Mouse (Mus musculus) Patski (cell line): ENCODE results near the gene Mcm9. TPM values are rescaled to one million over a fixed set of nuclear protein-coding genes. Genes with fewer than 3 reads are reported as not detected.
"Not testable (repeated sequence)": the region's sequence is repeated elsewhere in the genome, so short reads cannot be mapped to it uniquely, and the experiment has no call there.

Experiments
- ATAC-seq: fragments of 100-300 bp; one replicate; pipeline ENCODE4 v1.8.0; 2021
- CTCF ChIA-PET: fragments of 350-600 bp; sonication (Branson Sonifier 250); formaldehyde crosslinking; loops from one replicate; lab custom pipeline; 2022; ENCODE audit warnings: inconsistent platforms; lab: Charles Lee
- POLR2A ChIA-PET: fragments of 350-600 bp; sonication (Branson Sonifier 250); formaldehyde crosslinking; loops from one replicate; lab custom pipeline; 2022; ENCODE audit warnings: antibody characterized with exemption, inconsistent platforms; lab: Charles Lee
- DNase-seq: peaks from one replicate; pipeline ENCODE4 v3.0.0-alpha.2; 2011; ENCODE audit warnings: low read depth, low spot score
- H3K27me3 ChIP-seq: fragments of 371-371 bp; one replicate; pipeline ENCODE4 v1.5.1; 2021
- CTCF ChIP-seq: fragments of 100-300 bp; IDR thresholded peaks from one replicate; pipeline ENCODE4 v1.5.1; 2021
- in situ Hi-C: fragments of 300-500 bp; cut with MboI; formaldehyde crosslinking; loops from 3 replicates; pipeline ENCODE4 v1.11.1; 2018; ENCODE audit warnings: low pct_unique_long_range_greater_than_20kb, mixed read lengths
- polyA plus RNA-seq: library from polyadenylated mRNA; unstranded; gene quantifications from one replicate; pipeline ENCODE4 v1.2.3, GENCODE M21; 2021

Gene Mcm9
- polyA plus RNA-seq, 1 experiment from 2014 or later: 8.8 TPM

- TF ChIP-seq CTCF: no peak
- POLR2A ChIA-PET: no interaction called here
- no peak for DNase-seq
- in situ Hi-C loops: loop anchor here (5.0 to 25.0 kb wide), 2 partner anchors 153 to 968 kb away; no protein-coding TSS in a partner anchor
- no peaks in the 10 kb centered on the region for H3K27me3 ChIP-seq
- CTCF ChIA-PET: interaction anchor here (2.9 kb wide), 1 partner anchor 161 kb away, joined by 10 read pairs; no protein-coding TSS in a partner anchor
- no peak for ATAC-seq
Measured at GRCm38 (mm10) chr10:53505526-53505925, 124.7 kb downstream of the Mcm9 start.

GRCm38 (mm10) chr10:53505069-53505468 lies 125.2 kb downstream of the Mcm9 start:
- no peak for ATAC-seq
- CTCF ChIA-PET: interaction anchor here (2.9 kb wide), 1 partner anchor 161 kb away, joined by 10 read pairs; no protein-coding TSS in a partner anchor

GRCm38 (mm10) chr10:53502875-53503816 lies 127.1 kb downstream of the Mcm9 start:
- no peaks in the 10 kb centered on the region for H3K27me3 ChIP-seq
- ChIA-PET POLR2A (no interaction called here), CTCF (interaction anchor here (1.3 to 2.9 kb wide), 3 partner anchors 155 to 161 kb away, joined by 3 to 10 read pairs (median 6); no protein-coding TSS in a partner anchor)
- ATAC-seq (no peak), DNase-seq (no peak)
- in situ Hi-C loops: loop anchor here (25.0 kb wide), 1 partner anchor 966 kb away; no protein-coding TSS in a partner anchor
- TF ChIP-seq CTCF: no peak

More at GRCm38 (mm10) chr10:53505069-53505468, 125.2 kb downstream of the Mcm9 start:
- no peak for DNase-seq
- TF ChIP-seq CTCF: no peak
- H3K27me3 ChIP-seq: no peaks in the 10 kb centered on the region
- POLR2A ChIA-PET: no interaction called here
- in situ Hi-C loops: loop anchor here (5.0 to 25.0 kb wide), 2 partner anchors 153 to 968 kb away; no protein-coding TSS in a partner anchor

- ATAC-seq: peak; percentile 35
- in situ Hi-C loops: loop anchor here (25.0 kb wide), 1 partner anchor 965 kb away; no protein-coding TSS in a partner anchor
- POLR2A ChIA-PET: no interaction called here
Measured at GRCm38 (mm10) chr10:53502471-53502870, 127.8 kb downstream of the Mcm9 start.

GRCm38 (mm10) chr10:53499518-53499917 lies 130.7 kb downstream of the Mcm9 start:
- no peak for DNase-seq
- H3K27me3 ChIP-seq: no peaks in the 10 kb centered on the region
- peak; percentile 60 for ATAC-seq
- TF ChIP-seq CTCF: peak; percentile 55
- POLR2A ChIA-PET: no interaction called here
- in situ Hi-C loops: no loop called here
- CTCF ChIA-PET: interaction anchor here (0.9 to 1.7 kb wide), 4 partner anchors 10 to 156 kb away, joined by 3 to 5 read pairs (median 4); no protein-coding TSS in a partner anchor

More at GRCm38 (mm10) chr10:53502471-53502870, 127.8 kb downstream of the Mcm9 start:
- no peaks in the 10 kb centered on the region for H3K27me3 ChIP-seq
- TF ChIP-seq CTCF: no peak
- DNase-seq: no peak
- CTCF ChIA-PET: interaction anchor here (1.3 to 1.9 kb wide), 2 partner anchors 154 to 160 kb away, joined by 3 to 6 read pairs; no protein-coding TSS in a partner anchor

- CTCF ChIA-PET, ATAC-seq, in situ Hi-C loops, H3K27me3 ChIP-seq, DNase-seq, POLR2A ChIA-PET: not testable (repeated sequence)
Measured at GRCm38 (mm10) chr10:53495349-53495748, 134.9 kb downstream of the Mcm9 start.

- H3K27me3 ChIP-seq: no peaks in the 10 kb centered on the region
- ChIA-PET CTCF (no interaction called here), POLR2A (no interaction called here)
- DNase-seq: no peak
- TF ChIP-seq CTCF: no peak
- in situ Hi-C loops: no loop called here
- ATAC-seq: no peak
Measured at GRCm38 (mm10) chr10:53493954-53494353, 136.3 kb downstream of the Mcm9 start.

Other genes starting within 250 kb of the Mcm9 start
- gene Asf1a, start 33.7 kb downstream of the Mcm9 start, polyA plus RNA-seq: 45.5 TPM
- gene Fam184a, start 120.7 kb upstream of the Mcm9 start, polyA plus RNA-seq: 10.3 TPM